Mouse (Mus musculus): ENCODE data around the gene Lrrc20. TPM values are rescaled to one million over a fixed set of nuclear protein-coding genes. Genes with fewer than 3 reads are reported as not detected.

Lrrc20 gene
- total RNA-seq, 2 experiments from 2014 or later, result 79.9 to 82.2 TPM

DNA sequence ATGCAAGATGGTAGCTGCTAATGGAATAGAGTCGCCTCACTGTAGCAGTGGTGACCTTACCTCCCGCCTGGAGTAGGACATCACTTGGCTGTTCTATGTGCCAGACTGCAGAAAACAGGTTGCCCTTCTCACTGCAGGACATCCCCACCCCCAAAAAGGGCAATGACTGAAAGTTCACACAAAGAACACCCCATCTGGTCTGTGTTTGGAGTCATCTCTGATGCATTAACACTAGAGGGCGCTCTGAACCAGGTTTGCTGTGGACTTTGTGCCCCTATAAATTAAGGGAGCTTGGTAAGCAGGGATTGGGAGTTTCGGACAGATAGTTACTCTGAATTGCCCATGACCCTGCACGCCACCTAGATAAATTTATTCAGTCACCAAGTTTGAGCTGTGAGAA is 8.7 kb upstream of the Lrrc20 start:
- intact Hi-C loops (cut with DNase I; ENCODE audit: low total_unique reads), result no loop called here
- no peak for DNase-seq

- intact Hi-C loops (cut with DNase I; ENCODE audit: low total_unique reads), result no loop called here
- DNase-seq, result no peak
These were observed 6.7 kb upstream of the Lrrc20 start for GRCm38 (mm10) chr10:61468900-61469299.

GRCm38 (mm10) chr10:61473640-61474039 is 2.0 kb upstream of the Lrrc20 start:
- intact Hi-C loops (cut with DNase I; ENCODE audit: low total_unique reads), result no loop called here
- DNase-seq, result no peak

DNA sequence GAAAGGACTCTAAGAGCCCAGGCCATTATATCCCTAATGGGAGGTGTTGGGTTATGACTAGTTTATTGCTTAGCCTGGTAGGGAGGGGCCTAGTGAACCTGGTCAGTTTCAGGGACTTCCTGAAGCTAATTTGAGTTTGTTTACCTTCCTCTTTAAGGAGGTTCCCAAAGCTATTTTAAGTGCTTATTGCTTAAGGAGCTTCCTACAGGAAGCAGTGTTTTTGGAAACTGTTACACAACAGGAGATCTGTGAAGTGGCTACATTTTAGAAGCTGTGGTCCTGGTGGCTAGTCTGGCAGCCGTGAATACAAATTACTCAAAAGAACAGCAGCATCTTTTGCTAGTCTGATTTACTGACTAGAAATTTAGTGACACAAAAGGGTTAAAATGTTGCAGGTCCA is 1.3 kb upstream of the Lrrc20 start:
- no peak for DNase-seq
- intact Hi-C loops (cut with DNase I; ENCODE audit: low total_unique reads), result no loop called here

- intact Hi-C loops (cut with DNase I; ENCODE audit: low total_unique reads), result no loop called here
- peak; percentile 78 for DNase-seq
These were observed 1.0 kb downstream of the Lrrc20 start for GRCm38 (mm10) chr10:61476440-61477165.

- DNase-seq, result no peak
- intact Hi-C loops (cut with DNase I; ENCODE audit: low total_unique reads), result no loop called here
These were observed 3.9 kb downstream of the Lrrc20 start for GRCm38 (mm10) chr10:61479461-61479860.

- intact Hi-C loops (cut with DNase I; ENCODE audit: low total_unique reads), result no loop called here
These were observed 4.3 kb downstream of the Lrrc20 start for GRCm38 (mm10) chr10:61479927-61480326.

DNA sequence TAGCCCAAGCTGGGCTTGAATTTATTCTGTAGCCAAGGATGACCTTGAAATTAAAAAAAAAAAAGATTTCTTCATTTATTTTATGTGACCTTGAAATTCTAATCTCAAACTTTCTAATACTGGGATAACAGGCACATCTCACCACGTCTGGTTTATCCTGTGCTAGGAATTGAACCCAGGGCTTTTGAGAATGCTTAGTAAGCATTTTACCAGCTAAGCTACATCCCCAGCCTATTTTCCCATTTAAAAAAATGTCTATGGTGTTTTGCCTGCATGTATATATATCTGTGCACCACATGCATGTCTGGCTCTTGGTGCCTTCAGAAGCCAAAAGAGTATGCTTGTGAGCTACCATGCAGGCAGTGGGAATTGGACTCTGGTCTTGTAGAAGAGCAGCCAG is 4.9 kb downstream of the Lrrc20 start:
- DNase-seq, result no peak
- intact Hi-C loops (cut with DNase I; ENCODE audit: low total_unique reads), result no loop called here

More at GRCm38 (mm10) chr10:61479927-61480326, 4.3 kb downstream of the Lrrc20 start:
- no peak for DNase-seq

DNA sequence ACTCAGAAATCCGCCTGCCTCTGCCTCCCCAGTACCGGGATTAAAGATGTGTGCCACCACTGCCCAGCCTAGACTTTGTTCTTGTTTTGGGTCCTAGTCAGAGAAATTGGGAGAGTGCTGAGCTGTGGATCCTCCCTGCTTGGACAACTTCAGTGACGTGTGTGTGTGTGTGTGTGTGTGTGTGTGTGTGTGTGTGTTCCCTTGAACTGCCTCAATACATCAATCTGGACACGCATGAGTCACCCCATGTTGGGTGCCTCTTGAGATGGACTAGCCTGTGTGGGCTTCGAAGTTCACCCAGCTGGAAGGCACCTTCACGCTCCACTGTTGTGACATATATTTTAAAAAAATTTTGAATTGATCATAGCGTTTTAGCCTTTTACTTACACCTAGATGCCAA is 7.2 kb downstream of the Lrrc20 start:
- DNase-seq, result no peak
- intact Hi-C loops (cut with DNase I; ENCODE audit: low total_unique reads), result no loop called here

- intact Hi-C loops (cut with DNase I; ENCODE audit: low total_unique reads), result no loop called here
- DNase-seq, result no peak
These were observed 9.2 kb downstream of the Lrrc20 start for GRCm38 (mm10) chr10:61484801-61485200.

DNA sequence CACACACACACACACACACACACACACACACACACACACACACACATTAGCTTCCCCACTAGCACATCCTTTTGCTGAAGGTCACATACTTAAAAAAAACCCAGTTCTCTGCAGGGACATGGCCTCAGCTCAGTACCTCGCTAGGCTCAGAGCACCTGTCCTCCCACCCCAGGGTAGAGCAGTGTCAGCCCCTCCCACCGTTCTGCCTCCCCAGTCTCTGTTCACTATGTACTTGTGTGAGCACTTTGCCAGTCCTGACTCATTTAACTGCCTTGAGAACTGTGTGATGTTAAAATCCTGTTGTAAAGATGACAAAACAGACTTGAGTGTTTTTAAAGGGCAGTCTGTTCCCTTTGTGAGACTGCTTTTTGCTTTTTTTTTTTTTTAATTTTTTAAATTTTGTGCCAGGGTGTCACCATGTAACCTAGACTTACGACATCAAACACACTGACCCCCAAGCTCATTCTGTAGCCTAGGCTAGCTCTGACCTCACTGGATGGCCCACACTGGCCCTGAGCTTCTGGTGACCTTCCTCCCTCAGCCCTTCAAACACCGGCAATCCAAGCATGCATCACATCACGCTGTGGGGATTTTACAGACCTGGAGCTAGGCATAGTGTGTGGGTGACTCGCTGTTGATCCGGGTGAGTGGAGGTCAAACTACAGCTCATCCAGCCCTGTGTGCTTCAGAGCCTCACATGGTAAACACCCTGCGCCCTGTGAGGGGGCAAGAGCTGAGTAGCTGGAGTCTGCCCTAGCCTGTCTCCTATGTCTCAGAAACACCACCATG is 11.1 kb downstream of the Lrrc20 start:
- intact Hi-C loops (cut with DNase I; ENCODE audit: low total_unique reads), result no loop called here
- no peak for DNase-seq

DNA sequence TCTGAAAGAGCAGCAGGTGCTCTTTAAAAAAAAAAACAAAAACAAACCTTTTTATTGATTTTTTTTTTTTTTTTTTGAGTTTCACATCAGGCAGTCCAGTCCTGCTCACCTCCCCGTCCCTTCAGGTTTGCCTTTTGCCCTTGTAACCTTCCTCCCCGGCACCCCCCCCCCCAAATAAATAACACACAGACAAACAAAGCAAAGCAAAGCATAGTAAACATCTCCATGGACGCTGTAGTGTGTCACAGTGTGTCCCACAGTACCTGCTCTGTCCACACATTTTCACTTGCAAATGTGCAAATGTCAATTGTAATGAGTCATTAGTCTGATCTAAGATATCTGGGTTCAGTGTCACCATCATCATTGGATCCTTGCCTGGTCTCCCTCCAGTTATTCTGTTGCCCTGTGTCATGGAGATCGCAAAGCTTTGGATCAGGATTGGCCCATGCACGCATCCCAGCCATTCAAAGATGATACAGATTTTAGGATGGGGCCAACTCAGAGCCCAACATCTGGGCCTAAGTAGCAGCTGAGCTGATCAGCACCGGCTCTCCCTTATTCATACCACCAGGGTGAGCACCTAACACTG is 13.0 kb downstream of the Lrrc20 start:
- no peak for DNase-seq
- intact Hi-C loops (cut with DNase I; ENCODE audit: low total_unique reads), result no loop called here

DNA sequence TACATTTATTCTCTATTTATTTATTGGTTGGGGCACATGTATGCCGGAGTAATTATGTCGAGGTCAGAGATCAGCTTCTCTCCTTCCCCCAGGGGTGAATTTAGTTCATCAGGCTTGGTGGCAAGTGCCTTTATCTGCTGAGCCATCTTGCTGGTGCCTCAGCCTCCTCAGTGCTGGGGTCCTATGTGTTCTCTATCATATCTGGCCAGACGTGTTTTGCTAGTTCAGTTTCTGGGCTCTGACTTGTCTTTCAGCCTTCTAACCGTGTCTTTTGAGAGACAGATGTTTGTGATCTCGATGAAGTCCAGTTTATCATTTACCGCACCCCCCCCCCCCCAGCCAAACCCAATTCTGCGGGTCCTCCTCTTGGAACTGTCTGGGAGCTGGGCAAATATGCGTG is 16.0 kb downstream of the Lrrc20 start:
- DNase-seq, result no peak
- intact Hi-C loops (cut with DNase I; ENCODE audit: low total_unique reads), result loop anchor here (5.0 kb wide), 1 partner anchor 111 kb away; no protein-coding TSS in a partner anchor

GRCm38 (mm10) chr10:61492040-61492439 is 16.4 kb downstream of the Lrrc20 start:
- intact Hi-C loops (cut with DNase I; ENCODE audit: low total_unique reads), result loop anchor here (5.0 kb wide), 1 partner anchor 110 kb away; no protein-coding TSS in a partner anchor
- DNase-seq, result peak; percentile 79

GRCm38 (mm10) chr10:61495461-61495860 is 19.9 kb downstream of the Lrrc20 start:
- no peak for DNase-seq
- intact Hi-C loops (cut with DNase I; ENCODE audit: low total_unique reads), result no loop called here

GRCm38 (mm10) chr10:61496231-61496630 is 20.6 kb downstream of the Lrrc20 start:
- intact Hi-C loops (cut with DNase I; ENCODE audit: low total_unique reads), result no loop called here
- DNase-seq, result peak; percentile 19

DNA sequence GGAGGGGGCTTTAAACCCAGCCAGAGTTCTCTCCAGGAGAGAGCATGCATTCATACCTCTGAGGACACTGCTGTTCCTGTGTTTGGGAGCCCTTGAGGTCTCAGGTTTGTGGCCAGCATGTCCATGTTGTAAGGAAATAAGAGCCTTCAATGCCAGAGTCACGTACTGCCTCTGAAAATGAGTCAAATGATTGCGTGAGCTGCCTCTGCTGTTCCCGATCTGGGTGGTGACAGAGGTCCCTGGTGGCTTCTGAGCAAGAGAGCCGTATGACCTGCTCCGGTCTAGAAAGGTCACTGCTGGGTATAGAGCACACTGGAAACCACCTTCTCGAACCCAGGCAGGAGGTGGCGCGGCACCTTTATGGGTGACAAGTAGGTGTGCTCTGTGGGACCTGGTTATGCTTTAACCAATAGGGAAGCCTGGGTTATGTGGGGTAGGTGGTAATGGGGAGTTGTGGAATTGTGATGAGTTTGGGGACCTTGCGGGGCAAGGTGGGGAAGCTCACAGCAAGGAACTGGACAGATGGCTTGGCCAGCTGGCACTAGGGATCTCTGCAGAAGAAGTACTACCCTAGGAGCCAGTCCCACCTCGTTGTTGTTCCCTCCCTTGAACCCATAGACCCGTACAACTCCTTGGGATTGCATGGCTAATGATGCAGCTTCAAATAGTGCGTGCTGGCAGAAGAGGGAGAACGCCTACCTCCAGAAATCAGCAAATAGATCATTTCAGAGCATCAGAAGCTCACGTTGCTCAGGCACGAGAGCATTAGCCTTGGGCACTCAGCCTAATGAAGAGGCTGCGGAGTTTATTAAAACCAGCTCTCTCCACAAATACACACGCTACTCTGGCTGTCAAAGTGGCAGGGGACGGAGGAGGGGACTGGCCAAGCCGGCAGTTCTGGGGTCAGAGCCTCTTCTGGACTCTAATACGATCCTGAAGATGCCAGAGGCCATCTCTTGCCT is 24.2 kb downstream of the Lrrc20 start:
- intact Hi-C loops (cut with DNase I; ENCODE audit: low total_unique reads), result no loop called here
- no peak for DNase-seq

DNA sequence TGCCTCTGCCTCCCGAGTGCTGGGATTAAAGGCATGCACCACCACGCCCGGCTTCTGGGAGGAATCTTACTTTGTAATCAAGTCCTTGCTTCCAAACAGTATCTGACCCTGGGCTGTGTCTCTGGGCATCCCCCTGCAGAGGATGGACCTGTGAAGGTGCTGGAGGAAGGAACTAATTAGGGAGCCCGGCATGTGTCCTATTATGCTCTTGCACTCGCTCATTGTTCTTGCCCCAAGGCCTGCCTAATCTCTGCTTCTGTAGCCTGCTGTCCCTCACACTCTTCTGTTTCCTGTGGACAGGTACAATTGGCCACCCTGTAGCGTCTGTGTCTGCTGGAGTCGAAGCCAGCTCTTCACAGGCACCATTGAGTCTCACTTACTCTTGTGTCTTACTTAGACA is 25.2 kb downstream of the Lrrc20 start:
- intact Hi-C loops (cut with DNase I; ENCODE audit: low total_unique reads), result no loop called here

DNA sequence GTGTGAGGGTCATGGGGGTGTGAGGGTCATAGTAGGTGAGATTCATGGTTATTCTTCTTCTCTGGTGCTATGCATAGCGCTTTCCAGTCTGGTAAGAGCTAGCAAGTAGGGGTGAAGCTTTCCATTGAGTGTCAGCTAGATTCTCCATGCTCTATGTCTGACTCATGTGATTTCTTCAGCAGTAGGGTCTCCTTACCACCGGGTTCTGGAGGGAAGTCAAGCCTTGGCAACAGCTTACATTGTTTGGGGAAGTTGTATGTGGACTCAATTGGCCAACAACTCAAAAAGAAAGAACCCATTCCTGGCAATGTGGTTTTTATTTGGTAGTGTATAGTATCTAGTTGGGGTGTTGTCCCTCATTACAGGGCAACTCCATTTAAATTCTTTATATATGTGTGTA is 28.5 kb downstream of the Lrrc20 start:
- DNase-seq, result no peak
- intact Hi-C loops (cut with DNase I; ENCODE audit: low total_unique reads), result no loop called here

More for the DNA sequence above, 25.2 kb downstream of the Lrrc20 start:
- no peak for DNase-seq

All from gastrocnemius, postnatal 14 days (tissue).